Mouse (Mus musculus): ENCODE results near the gene Krtap1-5.

Krtap1-5 gene

GRCm38 (mm10) chr11:99566530-99566929 lies 14.3 kb downstream of the Krtap1-5 start, which contains the start of gene Krtap3-1:
Krtap3-1 (minus strand) TSS chr11:99566630.
- DNase-seq (ENCODE audit: low read depth, low spot score) = no peak
- no peaks in the 10 kb centered on the region for H3K27me3 ChIP-seq (ENCODE audit: control insufficient read depth, insufficient read depth, low read length, poor library complexity, severe bottlenecking)
- H3K36me3 ChIP-seq (ENCODE audit: control insufficient read depth, insufficient read depth, low read length, poor library complexity, severe bottlenecking) = no peaks in the 10 kb centered on the region

GRCm38 (mm10) chr11:99562580-99562979 lies 18.2 kb downstream of the Krtap1-5 start:
- no peak for DNase-seq (ENCODE audit: low read depth, low spot score)
- H3K27me3 ChIP-seq (ENCODE audit: control insufficient read depth, insufficient read depth, low read length, poor library complexity, severe bottlenecking) = no peaks in the 10 kb centered on the region
- H3K36me3 ChIP-seq (ENCODE audit: control insufficient read depth, insufficient read depth, low read length, poor library complexity, severe bottlenecking) = no peaks in the 10 kb centered on the region

- Histone ChIP-seq H3K36me3 (ENCODE audit: control insufficient read depth, insufficient read depth, low read length, poor library complexity, severe bottlenecking) (no peaks in the 10 kb centered on the region), H3K27me3 (ENCODE audit: control insufficient read depth, insufficient read depth, low read length, poor library complexity, severe bottlenecking) (no peaks in the 10 kb centered on the region)
- DNase-seq (ENCODE audit: low read depth, low spot score) = no peak
Measured at GRCm38 (mm10) chr11:99559366-99559765, 21.4 kb downstream of the Krtap1-5 start, which contains the start of gene Gm11939. Gm11939 (minus strand) TSS chr11:99559466.

- no peaks in the 10 kb centered on the region for H3K36me3 ChIP-seq (ENCODE audit: control insufficient read depth, insufficient read depth, low read length, poor library complexity, severe bottlenecking)
- DNase-seq (ENCODE audit: low read depth, low spot score) = no peak
- no peaks in the 10 kb centered on the region for H3K27me3 ChIP-seq (ENCODE audit: control insufficient read depth, insufficient read depth, low read length, poor library complexity, severe bottlenecking)
Measured at GRCm38 (mm10) chr11:99557976-99558745, 22.7 kb downstream of the Krtap1-5 start.

GRCm38 (mm10) chr11:99556753-99557152 lies 24.1 kb downstream of the Krtap1-5 start, which contains the start of gene Krtap3-2:
Krtap3-2 (minus strand) TSS chr11:99556853.
- DNase-seq (ENCODE audit: low read depth, low spot score) = no peak
- no peaks in the 10 kb centered on the region for H3K36me3 ChIP-seq (ENCODE audit: control insufficient read depth, insufficient read depth, low read length, poor library complexity, severe bottlenecking)
- no peaks in the 10 kb centered on the region for H3K27me3 ChIP-seq (ENCODE audit: control insufficient read depth, insufficient read depth, low read length, poor library complexity, severe bottlenecking)

GRCm38 (mm10) chr11:99556195-99556594 lies 24.6 kb downstream of the Krtap1-5 start:
- no peaks in the 10 kb centered on the region for H3K36me3 ChIP-seq (ENCODE audit: control insufficient read depth, insufficient read depth, low read length, poor library complexity, severe bottlenecking)
- DNase-seq (ENCODE audit: low read depth, low spot score) = no peak
- H3K27me3 ChIP-seq (ENCODE audit: control insufficient read depth, insufficient read depth, low read length, poor library complexity, severe bottlenecking) = no peaks in the 10 kb centered on the region

- Histone ChIP-seq H3K27me3 (ENCODE audit: control insufficient read depth, insufficient read depth, low read length, poor library complexity, severe bottlenecking) (no peaks in the 10 kb centered on the region), H3K36me3 (ENCODE audit: control insufficient read depth, insufficient read depth, low read length, poor library complexity, severe bottlenecking) (no peaks in the 10 kb centered on the region)
- no peak for DNase-seq (ENCODE audit: low read depth, low spot score)
Measured at GRCm38 (mm10) chr11:99550765-99551164, 30.1 kb downstream of the Krtap1-5 start, which contains the start of gene Krtap3-3. Krtap3-3 (minus strand) TSS chr11:99550865.

GRCm38 (mm10) chr11:99547892-99548291 lies 32.9 kb downstream of the Krtap1-5 start:
- no peaks in the 10 kb centered on the region for H3K36me3 ChIP-seq (ENCODE audit: control insufficient read depth, insufficient read depth, low read length, poor library complexity, severe bottlenecking)

GRCm38 (mm10) chr11:99539721-99540120 lies 41.1 kb downstream of the Krtap1-5 start:
- DNase-seq (ENCODE audit: low read depth, low spot score) = no peak
- Histone ChIP-seq H3K27me3 (ENCODE audit: control insufficient read depth, insufficient read depth, low read length, poor library complexity, severe bottlenecking) (no peaks in the 10 kb centered on the region), H3K36me3 (ENCODE audit: control insufficient read depth, insufficient read depth, low read length, poor library complexity, severe bottlenecking) (no peaks in the 10 kb centered on the region)

More at GRCm38 (mm10) chr11:99547892-99548291, 32.9 kb downstream of the Krtap1-5 start:
- DNase-seq (ENCODE audit: low read depth, low spot score) = no peak
- no peaks in the 10 kb centered on the region for H3K27me3 ChIP-seq (ENCODE audit: control insufficient read depth, insufficient read depth, low read length, poor library complexity, severe bottlenecking)
